17 mouse cellular contexts compared by ENCODE assay signal in genomic region chr8:48551370-48551769, GRCm38 (mm10).
DNase-seq lines count a peak whose midpoint lies in the region; ATAC-seq and TF ChIP-seq lines count a peak whose summit lies in the region.
"Had no signal": no experiment of that assay in that cellular context is flagged by ENCODE, and none has a peak within 500 bp of the region (broad histone marks: within the 10 kb centered on the region; RNA-seq: fewer than 3 reads in every experiment).

No protein-coding gene starts in this region.

- H3K4me2 ChIP-seq in limb, embryonic 14.5 days (replicated peaks; ENCODE audit: low read depth, low read length, severe bottlenecking) = no peak overlapping the region; the same call in 1 of the 2 replicates
- H3K4me2 ChIP-seq: hindbrain, embryonic 13.5 days; stomach, embryonic 15.5 days had no signal

- WGBS in limb, embryonic 14.5 days = 44% methylated on average over 5 of the region's 5 CpGs

- DNase-seq in layer of hippocampus, adult 2 months (ENCODE audit: low spot score in 2 of 2) = no peak
- DNase-seq in layer of hippocampus, adult 9-11 months = no peak
- DNase-seq in MN1 (ENCODE audit: low spot score) (peak; percentile 40), NIH3T3 (ENCODE audit: low read depth) (peak; percentile 8)
- peak; percentile 29 for DNase-seq in limb, embryonic 14.5 days (ENCODE audit: low spot score)
- DNase-seq in ovary, postnatal 10 days (ENCODE audit: low spot score) = no peak
- DNase-seq in yolk sac, embryonic 10.5 days (ENCODE audit: low spot score) = no peak
- DNase-seq: cerebellum, adult 9-10 months; gastrocnemius, postnatal 10 days; heart, adult 2 months; kidney, adult 18-20 months; kidney, postnatal 25 days; spleen, adult 18-20 months had no signal

- no peak overlapping the region for H3K4me3 ChIP-seq in layer of hippocampus, adult 2 months
- H3K4me3 ChIP-seq in limb, embryonic 14.5 days (replicated peaks; ENCODE audit: low read length) = no peak overlapping the region
- H3K4me3 ChIP-seq: erythroblast, embryonic 14.5 days; heart, adult 2 months; hindbrain, embryonic 13.5 days; stomach, embryonic 15.5 days had no signal

- peaks cover 18% of the 10 kb centered on the region; the same call in 1 of the 2 replicates for H3K4me1 ChIP-seq in limb, embryonic 14.5 days (ENCODE audit: control insufficient read depth, insufficient read depth, low read length)
- H3K4me1 ChIP-seq: stomach, embryonic 15.5 days had no signal

- no peak for TF ChIP-seq POLR2A in limb, embryonic 14.5 days (IDR thresholded peaks at IDR 0.05; ENCODE audit: borderline replicate concordance, extremely low read depth, insufficient read depth, insufficient read length)

- no peaks in the 10 kb centered on the region; the same call in 1 of the 2 replicates for H3K36me3 ChIP-seq in limb, embryonic 14.5 days (ENCODE audit: control insufficient read depth, insufficient read depth, low read length)
- H3K36me3 ChIP-seq: hindbrain, embryonic 13.5 days; stomach, embryonic 15.5 days had no signal

- no peaks in the 10 kb centered on the region for H3K27me3 ChIP-seq in limb, embryonic 14.5 days (ENCODE audit: control insufficient read depth, insufficient read depth, low read length)
- H3K27me3 ChIP-seq: hindbrain, embryonic 13.5 days; stomach, embryonic 15.5 days had no signal

- no peak overlapping the region for H3K9ac ChIP-seq in limb, embryonic 14.5 days (ENCODE audit: low read depth, low read length, severe bottlenecking)
- H3K9ac ChIP-seq: hindbrain, embryonic 13.5 days; liver, embryonic 14.5 days; stomach, embryonic 15.5 days had no signal

- TF ChIP-seq CTCF in layer of hippocampus, adult 2 months (conservative IDR thresholded peaks at IDR 0.05) = no peak

- peak overlapping the region; percentile 86; the same call in 1 of the 2 replicates for H3K27ac ChIP-seq in layer of hippocampus, adult 2 months
- no peak overlapping the region for H3K27ac ChIP-seq in limb, embryonic 14.5 days (replicated peaks; ENCODE audit: low read depth, low read length)
- H3K27ac ChIP-seq: heart, adult 2 months; hindbrain, embryonic 13.5 days; liver, embryonic 14.5 days; stomach, embryonic 15.5 days had no signal

- ATAC-seq in limb, embryonic 14.5 days (ENCODE audit: low FRiP score, low read depth) = no peak

- H3K9me3 ChIP-seq in limb, embryonic 14.5 days (ENCODE audit: control insufficient read depth, low read length) = no peaks in the 10 kb centered on the region
- H3K9me3 ChIP-seq: hindbrain, embryonic 13.5 days; stomach, embryonic 15.5 days had no signal

Comparison
In these comparisons a context has a peak if more than half of its experiments do, and no peak if none do; other contexts are left out.
1. DNase-seq: peak in MN1 (single experiment), NIH3T3 (single experiment) and limb, embryonic 14.5 days (single experiment); none in layer of hippocampus, adult 2 months (0 of 2), layer of hippocampus, adult 9-11 months (single experiment), ovary, postnatal 10 days (single experiment) and yolk sac, embryonic 10.5 days (single experiment).